Mouse (Mus musculus) midbrain, postnatal 0 days (tissue): Measurements from ENCODE around the gene Lnx2. TPM values are rescaled to one million over a fixed set of nuclear protein-coding genes. Genes with fewer than 3 reads are reported as not detected.

Source experiments
- ATAC-seq: fragments of 200-750 bp; cut with Nextera tagmentation; 2 replicates; pipeline ENCODE4 v1.8.0; 2017; ENCODE audit warnings: moderate number of reproducible peaks, mild to moderate bottlenecking, moderate TSS enrichment, moderate library complexity; ENCODE audit not compliant: low FRiP score
- DNase-seq: peaks from one replicate; pipeline ENCODE4 v3.0.0-alpha.2; 2015; ENCODE audit warnings: low spot score
- H3K27ac ChIP-seq: fragments of 300-500 bp; sonication (generic); 2 replicates; pipeline ENCODE4 v1.5.1; 2014; ENCODE audit warnings: low read depth, mild to moderate bottlenecking, low read length, mixed read lengths
- H3K27me3 ChIP-seq: fragments of 300-500 bp; sonication (generic); 2 replicates; pipeline ENCODE4 v1.6.1; 2014; ENCODE audit warnings: low read length, control low read depth, mixed read lengths; ENCODE audit not compliant: insufficient read depth
- H3K36me3 ChIP-seq: fragments of 300-500 bp; sonication (generic); 2 replicates; pipeline ENCODE4 v1.6.1; 2014; ENCODE audit warnings: low read length, control low read depth, mixed read lengths; ENCODE audit not compliant: insufficient read depth
- H3K4me1 ChIP-seq: fragments of 300-500 bp; sonication (generic); 2 replicates; pipeline ENCODE4 v1.6.1; 2014; ENCODE audit warnings: mild to moderate bottlenecking, control low read depth, antibody characterized with exemption, low read length, mixed read lengths; ENCODE audit not compliant: insufficient read depth
- H3K4me2 ChIP-seq: fragments of 300-500 bp; sonication (generic); 2 replicates; pipeline ENCODE4 v1.6.1; 2014; ENCODE audit warnings: low read depth, mild to moderate bottlenecking, low read length, mixed read lengths; ENCODE audit not compliant: poor library complexity, severe bottlenecking
- H3K4me3 ChIP-seq: fragments of 300-500 bp; sonication (generic); 2 replicates; pipeline ENCODE4 v1.5.1; 2014; ENCODE audit warnings: low read depth, mild to moderate bottlenecking, low read length, moderate library complexity
- H3K9ac ChIP-seq: fragments of 300-500 bp; sonication (generic); replicated peaks from 2 replicates; pipeline ENCODE4 v1.6.1; 2014; ENCODE audit warnings: mild to moderate bottlenecking, low read length, moderate library complexity, mixed read lengths; ENCODE audit not compliant: poor library complexity, severe bottlenecking
- H3K9me3 ChIP-seq: fragments of 300-500 bp; sonication (generic); 2 replicates; pipeline ENCODE4 v1.6.1; 2016; ENCODE audit warnings: low read length, control low read depth
- CTCF ChIP-seq: IDR thresholded peaks from 2 replicates; pipeline ENCODE4 v1.5.1; 2016; ENCODE audit warnings: antibody characterized with exemption, mild to moderate bottlenecking
- WGBS: fragments of 180-500 bp; shearing (Covaris S2); extraction: QIAGEN DNeasy Blood & Tissue Kit; methylation state at CpG from one replicate; pipeline ENCODE4 v1.1.7; 2014; 5-methylcytosine and 5-hydroxymethylcytosine counted together
- polyA plus RNA-seq: library from polyadenylated mRNA; unstranded; fragments of >200 nt; fragmentation: Nextera tagmentation; extraction: Ambion mirVana; gene quantifications from 2 replicates; pipeline ENCODE4 v1.2.1, GENCODE M21; 2015
- total RNA-seq: library from RNA; depleted of rRNA; stranded (reverse); fragments of >200 nt; gene quantifications from 2 replicates; pipeline ENCODE4 v1.2.3, GENCODE M21; 2014

Lnx2 gene
- total and polyA plus RNA-seq, 2 experiments from 2014 or later: 2.9 to 5.6 TPM

GRCm38 (mm10) chr5:147073805-147074204 lies 2.6 kb downstream of the Lnx2 start:
- no peak overlapping the region for H3K9ac ChIP-seq
- H3K36me3 ChIP-seq: no peaks in the 10 kb centered on the region
- H3K4me3 ChIP-seq: no peak overlapping the region
- no peak overlapping the region for H3K27ac ChIP-seq
- H3K4me2 ChIP-seq: no peak overlapping the region
- H3K27me3 ChIP-seq: no peaks in the 10 kb centered on the region
- H3K4me1 ChIP-seq: no peaks in the 10 kb centered on the region
- no peak for ATAC-seq
- no peak for DNase-seq
- no peak for TF ChIP-seq CTCF
- 86% methylated on average over 6 of the region's 6 CpGs for WGBS
- no peaks in the 10 kb centered on the region for H3K9me3 ChIP-seq

GRCm38 (mm10) chr5:147071886-147072285 lies 4.5 kb downstream of the Lnx2 start:
- no peaks in the 10 kb centered on the region for H3K4me1 ChIP-seq
- H3K4me2 ChIP-seq: no peak overlapping the region
- no peak overlapping the region for H3K4me3 ChIP-seq
- no peaks in the 10 kb centered on the region for H3K27me3 ChIP-seq
- ATAC-seq: no peak
- no peak for DNase-seq
- no peaks in the 10 kb centered on the region for H3K9me3 ChIP-seq
- 79% methylated on average over 4 of the region's 4 CpGs for WGBS
- no peak overlapping the region for H3K9ac ChIP-seq
- no peak for TF ChIP-seq CTCF
- no peak overlapping the region for H3K27ac ChIP-seq
- H3K36me3 ChIP-seq: no peaks in the 10 kb centered on the region

- H3K9me3 ChIP-seq: no peaks in the 10 kb centered on the region
- DNase-seq (no peak), ATAC-seq (no peak)
- H3K36me3 ChIP-seq: no peaks in the 10 kb centered on the region
- no peak for TF ChIP-seq CTCF
- H3K27me3 ChIP-seq: no peaks in the 10 kb centered on the region
- no peak overlapping the region for H3K27ac ChIP-seq
- no peak overlapping the region for H3K4me3 ChIP-seq
- no peak overlapping the region for H3K9ac ChIP-seq
- H3K4me1 ChIP-seq: no peaks in the 10 kb centered on the region
- 81% methylated on average over 16 of the region's 16 CpGs for WGBS
- no peak overlapping the region for H3K4me2 ChIP-seq
Observed at GRCm38 (mm10) chr5:147070791-147071516, 5.4 kb downstream of the Lnx2 start.

- Histone ChIP-seq H3K27me3 (no peaks in the 10 kb centered on the region), H3K36me3 (no peaks in the 10 kb centered on the region), H3K4me3 (no peak overlapping the region), H3K9me3 (no peaks in the 10 kb centered on the region), H3K9ac (no peak overlapping the region), H3K4me2 (no peak overlapping the region), H3K4me1 (no peaks in the 10 kb centered on the region), H3K27ac (no peak overlapping the region)
- no peak for TF ChIP-seq CTCF
- WGBS: 84% methylated on average over 5 of the region's 5 CpGs
- ATAC-seq: no peak
- no peak for DNase-seq
Observed at GRCm38 (mm10) chr5:147068876-147069275, 7.5 kb downstream of the Lnx2 start.

- WGBS: 84% methylated on average over 5 of the region's 5 CpGs
- no peaks in the 10 kb centered on the region for H3K36me3 ChIP-seq
- H3K27ac ChIP-seq: no peak overlapping the region
- H3K9me3 ChIP-seq: no peaks in the 10 kb centered on the region
- no peak overlapping the region for H3K4me2 ChIP-seq
- TF ChIP-seq CTCF: no peak
- H3K27me3 ChIP-seq: no peaks in the 10 kb centered on the region
- H3K9ac ChIP-seq: no peak overlapping the region
- ATAC-seq (no peak), DNase-seq (no peak)
- H3K4me3 ChIP-seq: no peak overlapping the region
- no peaks in the 10 kb centered on the region for H3K4me1 ChIP-seq
Observed at GRCm38 (mm10) chr5:147066965-147067364, 9.4 kb downstream of the Lnx2 start.

- ATAC-seq: no peak
- H3K4me1 ChIP-seq: no peaks in the 10 kb centered on the region
- 63% methylated on average over 4 of the region's 4 CpGs for WGBS
Observed at GRCm38 (mm10) chr5:147066129-147066528, 10.3 kb downstream of the Lnx2 start.

More at GRCm38 (mm10) chr5:147066129-147066528, 10.3 kb downstream of the Lnx2 start:
- Histone ChIP-seq H3K27ac (no peak overlapping the region), H3K4me2 (no peak overlapping the region), H3K27me3 (no peaks in the 10 kb centered on the region), H3K36me3 (no peaks in the 10 kb centered on the region), H3K4me3 (no peak overlapping the region), H3K9me3 (no peaks in the 10 kb centered on the region), H3K9ac (no peak overlapping the region)
- no peak for DNase-seq
- TF ChIP-seq CTCF: no peak
